Mouse (Mus musculus) limb, embryonic 12.5 days (tissue): ENCODE data around the gene Gabrp. TPM values are rescaled to one million over a fixed set of nuclear protein-coding genes. Genes with fewer than 3 reads are reported as not detected.

Source experiments
- ATAC-seq: fragments of 200-750 bp; cut with Nextera tagmentation; 2 replicates; pipeline ENCODE4 v1.8.0; 2017; ENCODE audit warnings: low read depth, moderate TSS enrichment; ENCODE audit not compliant: insufficient number of reproducible peaks, insufficient read depth, low FRiP score, low TSS enrichment
- H3K27ac ChIP-seq: fragments of 300-500 bp; sonication (generic); 2 replicates; pipeline ENCODE4 v1.5.1; 2016; ENCODE audit warnings: mild to moderate bottlenecking, moderate library complexity
- H3K27me3 ChIP-seq: fragments of 300-500 bp; sonication (generic); 2 replicates; pipeline ENCODE4 v1.6.1; 2016; ENCODE audit warnings: mild to moderate bottlenecking, moderate library complexity
- H3K36me3 ChIP-seq: fragments of 300-500 bp; sonication (generic); 2 replicates; pipeline ENCODE4 v1.6.1; 2016; ENCODE audit warnings: mild to moderate bottlenecking, moderate library complexity
- H3K4me1 ChIP-seq: fragments of 300-500 bp; sonication (generic); replicated peaks from 2 replicates; pipeline ENCODE4 v1.6.1; 2016
- H3K4me2 ChIP-seq: fragments of 300-500 bp; sonication (generic); 2 replicates; pipeline ENCODE4 v1.6.1; 2016; ENCODE audit warnings: mild to moderate bottlenecking, moderate library complexity
- H3K4me3 ChIP-seq: fragments of 300-500 bp; sonication (generic); replicated peaks from 2 replicates; pipeline ENCODE4 v1.5.1; 2016; ENCODE audit warnings: mild to moderate bottlenecking
- H3K9ac ChIP-seq: fragments of 300-500 bp; sonication (generic); replicated peaks from 2 replicates; pipeline ENCODE4 v1.6.1; 2016; ENCODE audit warnings: mild to moderate bottlenecking, moderate library complexity
- H3K9me3 ChIP-seq: fragments of 300-500 bp; sonication (generic); 2 replicates; pipeline ENCODE4 v1.6.1; 2016; ENCODE audit warnings: mild to moderate bottlenecking, moderate library complexity
- WGBS: fragments of 180-500 bp; shearing (Covaris S2); methylation state at CpG from one replicate; pipeline ENCODE4 v1.1.7; 2016; 5-methylcytosine and 5-hydroxymethylcytosine counted together
- polyA plus RNA-seq: library from polyadenylated mRNA; unstranded; fragments of >200 nt; fragmentation: Nextera tagmentation; extraction: Ambion mirVana; gene quantifications from 2 replicates; pipeline ENCODE4 v1.2.1, GENCODE M21; 2016

The Gabrp gene
- polyA plus RNA-seq, 1 experiment from 2014 or later, result 8.8 TPM

GRCm38 (mm10) chr11:33574944-33575343, 3.8 kb downstream of the Gabrp start:
- Histone ChIP-seq H3K27me3 (0 out of 2 replicates have a peak, but pooled peaks cover 2% of the 10 kb centered on the region), H3K9ac (no peak overlapping the region), H3K4me1 (no peaks in the 10 kb centered on the region; the same call in 1 of the 2 replicates), H3K9me3 (no peaks in the 10 kb centered on the region), H3K4me2 (no peak overlapping the region), H3K36me3 (no peaks in the 10 kb centered on the region), H3K4me3 (no peak overlapping the region), H3K27ac (no peak overlapping the region)
- ATAC-seq, result no peak
- WGBS, result 88% methylated on average over 3 of the region's 3 CpGs

GRCm38 (mm10) chr11:33570413-33570812, 8.3 kb downstream of the Gabrp start:
- H3K4me3 ChIP-seq, result no peak overlapping the region
- H3K9ac ChIP-seq, result no peak overlapping the region
- no peaks in the 10 kb centered on the region for H3K27me3 ChIP-seq
- no peaks in the 10 kb centered on the region for H3K9me3 ChIP-seq
- H3K4me1 ChIP-seq, result no peaks in the 10 kb centered on the region
- no peak overlapping the region for H3K27ac ChIP-seq
- no peaks in the 10 kb centered on the region for H3K36me3 ChIP-seq
- no peak for ATAC-seq
- H3K4me2 ChIP-seq, result no peak overlapping the region

- Histone ChIP-seq H3K4me1 (no peaks in the 10 kb centered on the region), H3K36me3 (no peaks in the 10 kb centered on the region), H3K27me3 (no peaks in the 10 kb centered on the region), H3K4me3 (no peak overlapping the region), H3K4me2 (no peak overlapping the region), H3K9me3 (no peaks in the 10 kb centered on the region), H3K27ac (no peak overlapping the region), H3K9ac (no peak overlapping the region)
- 81% methylated on average over 2 of the region's 2 CpGs for WGBS
- ATAC-seq, result no peak
Observed at GRCm38 (mm10) chr11:33563921-33564320, 14.8 kb downstream of the Gabrp start.

DNA sequence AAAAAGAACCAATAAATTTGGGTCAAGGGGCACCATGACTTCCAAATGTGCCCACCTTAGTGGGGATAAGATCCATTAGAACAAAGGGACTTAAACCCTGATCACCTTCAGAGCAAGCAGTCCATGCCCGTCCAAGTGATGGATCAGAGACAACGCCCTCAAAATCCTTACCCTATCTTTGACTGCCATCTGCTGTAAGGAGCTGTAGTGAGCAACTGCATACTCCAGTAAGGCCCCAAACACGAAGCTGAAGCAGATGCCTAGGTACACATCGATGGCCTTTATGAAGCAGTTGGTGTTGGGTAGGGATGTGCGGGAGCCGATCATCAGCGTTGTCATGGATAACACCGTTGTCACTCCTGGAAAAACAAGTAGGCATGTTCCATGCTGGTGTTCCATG, 24.6 kb downstream of the Gabrp start:
- no peaks in the 10 kb centered on the region for H3K9me3 ChIP-seq
- no peak overlapping the region for H3K27ac ChIP-seq
- no peak for ATAC-seq
- 82% methylated on average over 8 of the region's 8 CpGs for WGBS
- H3K4me2 ChIP-seq, result no peak overlapping the region
- H3K36me3 ChIP-seq, result no peaks in the 10 kb centered on the region
- H3K4me1 ChIP-seq, result no peaks in the 10 kb centered on the region
- H3K9ac ChIP-seq, result no peak overlapping the region
- H3K27me3 ChIP-seq, result no peaks in the 10 kb centered on the region
- no peak overlapping the region for H3K4me3 ChIP-seq

DNA sequence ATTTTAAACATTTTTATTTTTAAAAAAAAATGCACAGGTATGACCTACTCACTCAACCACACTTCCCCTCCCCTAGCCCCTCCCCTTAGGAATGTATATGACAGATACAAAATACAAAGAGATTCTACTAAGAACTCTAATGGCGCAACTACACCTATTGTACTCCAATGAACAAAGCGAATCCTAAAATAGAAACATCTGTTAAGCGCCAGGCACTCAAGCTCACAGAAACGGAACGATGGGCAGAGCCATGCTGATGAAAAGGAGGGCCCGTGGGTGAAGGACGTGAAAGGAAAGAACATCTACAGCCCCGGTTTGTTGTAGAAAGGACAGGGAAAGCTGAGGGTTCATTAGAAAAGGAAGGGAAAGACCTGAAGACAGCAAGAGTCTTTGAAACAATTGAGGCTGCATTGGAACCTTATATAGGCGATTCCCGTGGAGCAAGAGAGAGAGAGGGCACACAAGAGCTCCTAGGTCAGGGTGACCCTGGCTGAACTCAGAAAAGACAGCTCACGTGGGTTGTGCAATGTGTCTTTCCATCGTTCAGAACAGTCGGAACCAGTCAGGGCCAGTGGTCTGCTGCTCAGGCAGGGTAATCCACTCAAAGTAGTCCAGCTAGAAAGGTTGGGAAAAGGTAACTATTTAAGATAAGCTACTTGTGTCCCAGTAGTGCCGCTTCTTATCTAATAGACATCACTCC, 27.7 kb downstream of the Gabrp start:
- Histone ChIP-seq H3K9ac (no peak overlapping the region), H3K27ac (no peak overlapping the region), H3K4me2 (no peak overlapping the region), H3K27me3 (no peaks in the 10 kb centered on the region), H3K36me3 (no peaks in the 10 kb centered on the region), H3K4me1 (no peaks in the 10 kb centered on the region), H3K9me3 (no peaks in the 10 kb centered on the region), H3K4me3 (no peak overlapping the region)
- ATAC-seq, result no peak
- WGBS, result 81% methylated on average over 14 of the region's 14 CpGs

DNA sequence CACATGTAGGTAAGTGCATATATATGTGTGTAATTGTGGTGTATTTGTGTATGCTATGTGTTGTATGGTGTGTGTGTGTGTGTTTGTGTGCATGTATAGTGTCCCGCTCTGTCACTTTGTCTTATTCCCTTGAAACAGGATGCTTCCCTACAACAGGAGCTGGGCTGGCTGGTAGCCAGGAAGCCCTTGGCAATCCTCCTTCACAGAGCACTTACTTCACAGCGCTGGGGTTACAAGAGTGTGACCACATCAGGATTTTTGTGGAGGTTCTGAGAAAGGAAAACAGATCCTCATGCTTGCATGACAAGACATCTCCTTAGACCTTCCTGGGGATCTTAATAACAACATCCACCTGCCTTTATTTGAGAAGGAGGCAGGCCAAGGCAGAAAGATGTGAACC, 31.4 kb downstream of the Gabrp start:
- Histone ChIP-seq H3K27me3 (no peaks in the 10 kb centered on the region), H3K27ac (no peak overlapping the region), H3K4me1 (no peaks in the 10 kb centered on the region), H3K9ac (no peak overlapping the region), H3K36me3 (no peaks in the 10 kb centered on the region), H3K4me2 (no peak overlapping the region), H3K4me3 (no peak overlapping the region), H3K9me3 (no peaks in the 10 kb centered on the region)
- no peak for ATAC-seq
- 87% methylated on average over 2 of the region's 2 CpGs for WGBS

DNA sequence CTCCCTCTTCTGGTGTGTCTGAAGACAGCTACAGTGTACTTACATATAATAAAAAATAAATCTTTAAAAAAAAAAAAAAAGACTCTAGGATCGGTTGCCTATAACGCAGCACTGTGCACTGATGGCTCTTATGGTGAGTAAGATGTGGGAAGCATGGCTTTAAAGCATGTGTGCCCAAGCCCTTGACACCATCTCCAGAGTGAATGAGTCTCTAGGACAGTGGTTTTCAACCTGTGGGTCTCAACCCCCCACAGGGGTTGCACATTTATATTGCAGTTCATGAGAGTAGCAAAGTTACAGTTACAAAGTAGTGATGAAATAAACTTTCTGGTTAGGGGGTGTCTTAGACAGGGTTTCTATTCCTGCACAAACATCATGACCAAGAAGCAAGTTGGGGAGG, 33.8 kb downstream of the Gabrp start:
- H3K9ac ChIP-seq, result no peak overlapping the region
- no peak overlapping the region for H3K27ac ChIP-seq
- H3K36me3 ChIP-seq, result no peaks in the 10 kb centered on the region
- H3K4me3 ChIP-seq, result no peak overlapping the region
- no peaks in the 10 kb centered on the region for H3K9me3 ChIP-seq
- no peak for ATAC-seq
- H3K4me2 ChIP-seq, result no peak overlapping the region
- 0 out of 2 replicates have a peak, but pooled peaks cover 3% of the 10 kb centered on the region for H3K4me1 ChIP-seq
- 93% methylated on average over 2 of the region's 2 CpGs for WGBS
- H3K27me3 ChIP-seq, result no peaks in the 10 kb centered on the region

DNA sequence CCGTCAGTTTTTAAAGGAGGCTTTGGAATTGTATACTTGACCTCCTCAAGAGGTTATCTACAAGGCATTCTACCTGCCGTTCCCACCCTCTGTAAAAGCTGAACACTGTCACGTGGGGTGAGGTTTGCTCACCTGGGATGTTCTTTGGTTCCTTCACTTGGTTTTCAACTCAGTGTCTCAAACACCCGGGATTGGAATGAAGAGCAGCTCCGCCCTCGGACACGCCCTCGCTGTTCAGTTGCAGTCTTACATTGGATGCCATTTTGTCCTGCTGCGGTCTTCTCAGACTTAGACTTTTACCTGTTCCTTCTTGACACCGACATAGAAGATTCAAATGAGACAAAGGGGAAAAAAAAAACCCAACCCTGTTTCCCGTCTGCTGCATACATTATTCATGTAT, 34.6 kb downstream of the Gabrp start:
- Histone ChIP-seq H3K36me3 (no peaks in the 10 kb centered on the region), H3K4me3 (no peak overlapping the region), H3K4me2 (no peak overlapping the region), H3K27me3 (no peaks in the 10 kb centered on the region), H3K27ac (no peak overlapping the region), H3K9ac (no peak overlapping the region), H3K9me3 (no peaks in the 10 kb centered on the region), H3K4me1 (0 out of 2 replicates have a peak, but pooled peaks cover 3% of the 10 kb centered on the region)
- no peak for ATAC-seq
- 66% methylated on average over 11 of the region's 11 CpGs for WGBS

DNA sequence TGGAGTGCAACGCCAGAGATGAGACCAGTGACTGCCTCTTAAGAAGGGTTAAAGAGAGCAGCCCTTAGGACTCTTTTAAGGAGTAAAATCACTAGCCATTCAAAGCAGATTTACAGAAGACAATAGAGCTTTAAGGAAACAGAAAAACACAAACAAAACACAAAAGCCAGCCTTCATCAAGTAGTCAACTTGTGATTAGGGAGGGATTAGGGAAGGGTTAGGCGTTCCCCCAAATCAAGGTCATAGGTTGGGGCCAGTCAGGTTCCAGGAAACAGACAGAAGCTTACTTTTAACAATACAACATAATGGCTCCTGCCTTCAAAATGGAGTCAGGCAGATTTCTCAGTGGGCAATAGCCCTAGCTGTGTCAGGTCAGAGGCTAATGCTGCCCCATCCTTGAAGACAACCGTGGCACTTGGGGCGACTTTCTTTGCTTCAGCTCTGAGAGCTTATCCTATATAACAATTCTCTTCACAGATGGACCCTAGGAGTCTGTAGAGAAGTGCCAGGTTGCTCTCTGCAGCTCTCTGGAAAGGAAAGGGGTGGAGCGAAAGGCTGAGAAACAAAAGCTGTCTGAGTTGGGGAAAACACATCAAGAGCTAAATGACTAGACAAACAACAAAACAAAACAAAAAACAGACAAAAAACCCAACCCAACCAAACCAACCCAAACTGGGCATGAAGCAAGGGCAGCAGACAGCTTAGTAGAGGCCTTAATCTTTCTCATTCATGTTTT, 41.2 kb downstream of the Gabrp start:
- Histone ChIP-seq H3K9me3 (no peaks in the 10 kb centered on the region), H3K4me1 (0 out of 2 replicates have a peak, but pooled peaks cover 3% of the 10 kb centered on the region), H3K4me3 (no peak overlapping the region), H3K27ac (no peak overlapping the region), H3K27me3 (no peaks in the 10 kb centered on the region), H3K36me3 (no peaks in the 10 kb centered on the region), H3K9ac (no peak overlapping the region), H3K4me2 (no peak overlapping the region)
- 82% methylated on average over 5 of the region's 5 CpGs for WGBS
- no peak for ATAC-seq

- H3K27ac ChIP-seq, result no peak overlapping the region
- no peaks in the 10 kb centered on the region for H3K36me3 ChIP-seq
- H3K9ac ChIP-seq, result no peak overlapping the region
- no peaks in the 10 kb centered on the region for H3K9me3 ChIP-seq
- H3K4me3 ChIP-seq, result no peak overlapping the region
- 0 out of 2 replicates have a peak, but pooled peaks cover 3% of the 10 kb centered on the region for H3K4me1 ChIP-seq
- no peaks in the 10 kb centered on the region for H3K27me3 ChIP-seq
- WGBS, result 86% methylated on average over 3 of the region's 3 CpGs
- no peak for ATAC-seq
- no peak overlapping the region for H3K4me2 ChIP-seq
Observed at GRCm38 (mm10) chr11:33536636-33537035, 42.1 kb downstream of the Gabrp start.

- no peak overlapping the region for H3K9ac ChIP-seq
- no peak overlapping the region for H3K4me3 ChIP-seq
- H3K9me3 ChIP-seq, result no peaks in the 10 kb centered on the region
- H3K4me2 ChIP-seq, result no peak overlapping the region
- no peaks in the 10 kb centered on the region; the same call in 1 of the 2 replicates for H3K4me1 ChIP-seq
- ATAC-seq, result no peak
- no peaks in the 10 kb centered on the region for H3K36me3 ChIP-seq
- no peaks in the 10 kb centered on the region for H3K27me3 ChIP-seq
- WGBS, result 89% methylated on average over 4 of the region's 4 CpGs
- no peak overlapping the region for H3K27ac ChIP-seq
Observed at GRCm38 (mm10) chr11:33534541-33534940, 44.2 kb downstream of the Gabrp start.
